Mouse (Mus musculus): ENCODE measurements around the gene Naa10. TPM values are rescaled to one million over a fixed set of nuclear protein-coding genes. Genes with fewer than 3 reads are reported as not detected.

Gene Naa10
- total RNA-seq, 2 experiments from 2014 or later, result 66.7 to 71.7 TPM

Other genes with a start within 250 kb of the Naa10 start
- 100 to 1,000 TPM; 120 TPM for gene Slc6a8, start 248.8 kb downstream of the Naa10 start, total RNA-seq (2021)
- 10 to 100 TPM; 94.0 to 99.8 TPM for gene Bcap31, start 205.8 kb downstream of the Naa10 start, total RNA-seq (2021)
- gene Abcd1, start 205.3 kb downstream of the Naa10 start, total RNA-seq (2021), result 10 to 100 TPM; 20.4 to 20.7 TPM
- gene Plxnb3, start 164.9 kb downstream of the Naa10 start, total RNA-seq (2021), result under 1 TPM; 0.54 to 0.67 TPM
- 10 to 100 TPM; 49.2 to 50.9 TPM for gene Srpk3, start 147.5 kb downstream of the Naa10 start, total RNA-seq (2021)
- gene Idh3g, start 135.0 kb downstream of the Naa10 start, total RNA-seq (2021), result 100 to 1,000 TPM; 401 to 448 TPM
- gene Ssr4, start 134.9 kb downstream of the Naa10 start, total RNA-seq (2021), result 100 to 1,000 TPM; 107 to 109 TPM
- 1 to 10 TPM; 3.2 to 3.4 TPM for gene Pdzd4, start 97.0 kb downstream of the Naa10 start, total RNA-seq (2021)
- gene Avpr2, start 29.8 kb downstream of the Naa10 start, total RNA-seq (2021), result not detected
- 1 to 10 TPM; 1.4 to 1.6 TPM for gene L1cam, start 25.8 kb downstream of the Naa10 start, total RNA-seq (2021)
- gene Arhgap4, start 74 bp downstream of the Naa10 start, total RNA-seq (2021), result 1 to 10 TPM; 1.8 to 2.0 TPM
- 10 to 100 TPM; 21.4 to 22.9 TPM for gene Renbp, start 8.9 kb upstream of the Naa10 start, total RNA-seq (2021)
- gene Hcfc1, start 44.4 kb upstream of the Naa10 start, total RNA-seq (2021), result 10 to 100 TPM; 73.9 to 79.3 TPM
- gene Irak1, start 102.0 kb upstream of the Naa10 start, total RNA-seq (2021), result 10 to 100 TPM; 56.4 to 57.1 TPM
- not detected for gene Opn1mw, start 205.5 kb upstream of the Naa10 start, total RNA-seq (2021)
- gene Mecp2, start 213.4 kb upstream of the Naa10 start, total RNA-seq (2021), result 10 to 100 TPM; 37.6 to 39.6 TPM
- gene Tex28, start 245.9 kb upstream of the Naa10 start, total RNA-seq (2021), result not detected

All from heart, postnatal 4 days (tissue).